Mouse (Mus musculus): Measurements from ENCODE around the gene Chrd. TPM values are rescaled to one million over a fixed set of nuclear protein-coding genes. Genes with fewer than 3 reads are reported as not detected.

Gene Chrd
- 2.7 TPM for polyA plus RNA-seq (2014; fragmentation: Illumina TruSeq; extraction: RNeasy Lipid Tissue Mini Kit (QIAGEN cat#74804); ENCODE audit: low read depth, low replicate concordance)

GRCm38 (mm10) chr16:20732925-20733730, at the start of gene Chrd:
Gene Chrd, plus strand, starts transcription at chr16:20733127.

GRCm38 (mm10) chr16:20693111-20693701, 39.7 kb upstream of the Chrd start, which contains the start of gene Fam131a:
Gene Fam131a, plus strand, starts transcription at chr16:20693241.

GRCm38 (mm10) chr16:20717181-20717977, 15.5 kb upstream of the Chrd start, which contains the start of the genes Polr2h and Clcn2:
Gene Polr2h, plus strand, starts transcription at chr16:20717665.
Gene Clcn2, minus strand, starts transcription at chr16:20717746.

GRCm38 (mm10) chr16:20733731-20734730, 1.1 kb downstream of the Chrd start, which contains the start of gene Thpo:
Gene Thpo, minus strand, starts transcription at chr16:20734511.

Other genes starting within 250 kb of the Chrd start
- gene Eif2b5, start 234.3 kb upstream of the Chrd start, polyA plus RNA-seq (2014; fragmentation: Illumina TruSeq; extraction: RNeasy Lipid Tissue Mini Kit (QIAGEN cat#74804); ENCODE audit: low read depth, low replicate concordance), result 59.9 TPM
- gene Dvl3, start 216.1 kb upstream of the Chrd start, polyA plus RNA-seq (2014; fragmentation: Illumina TruSeq; extraction: RNeasy Lipid Tissue Mini Kit (QIAGEN cat#74804); ENCODE audit: low read depth, low replicate concordance), result 34.4 TPM
- 211 TPM for gene Ap2m1, start 197.6 kb upstream of the Chrd start, polyA plus RNA-seq (2014; fragmentation: Illumina TruSeq; extraction: RNeasy Lipid Tissue Mini Kit (QIAGEN cat#74804); ENCODE audit: low read depth, low replicate concordance)
- gene Abcf3, start 184.6 kb upstream of the Chrd start, polyA plus RNA-seq (2014; fragmentation: Illumina TruSeq; extraction: RNeasy Lipid Tissue Mini Kit (QIAGEN cat#74804); ENCODE audit: low read depth, low replicate concordance), result 55.8 TPM
- not detected for gene Vwa5b2, start 143.7 kb upstream of the Chrd start, polyA plus RNA-seq (2014; fragmentation: Illumina TruSeq; extraction: RNeasy Lipid Tissue Mini Kit (QIAGEN cat#74804); ENCODE audit: low read depth, low replicate concordance)
- 6.5 TPM for gene Eef1akmt4, start 121.5 kb upstream of the Chrd start, polyA plus RNA-seq (2014; fragmentation: Illumina TruSeq; extraction: RNeasy Lipid Tissue Mini Kit (QIAGEN cat#74804); ENCODE audit: low read depth, low replicate concordance)
- 0.47 TPM for gene Gm49333, start 121.5 kb upstream of the Chrd start, polyA plus RNA-seq (2014; fragmentation: Illumina TruSeq; extraction: RNeasy Lipid Tissue Mini Kit (QIAGEN cat#74804); ENCODE audit: low read depth, low replicate concordance)
- 10.7 TPM for gene Alg3, start 121.4 kb upstream of the Chrd start, polyA plus RNA-seq (2014; fragmentation: Illumina TruSeq; extraction: RNeasy Lipid Tissue Mini Kit (QIAGEN cat#74804); ENCODE audit: low read depth, low replicate concordance)
- gene Camk2n2, start 111.8 kb upstream of the Chrd start, polyA plus RNA-seq (2014; fragmentation: Illumina TruSeq; extraction: RNeasy Lipid Tissue Mini Kit (QIAGEN cat#74804); ENCODE audit: low read depth, low replicate concordance), result 0.60 TPM
- gene Ece2, start 103.3 kb upstream of the Chrd start, polyA plus RNA-seq (2014; fragmentation: Illumina TruSeq; extraction: RNeasy Lipid Tissue Mini Kit (QIAGEN cat#74804); ENCODE audit: low read depth, low replicate concordance), result 0.29 TPM
- 182 TPM for gene Psmd2, start 81.5 kb upstream of the Chrd start, polyA plus RNA-seq (2014; fragmentation: Illumina TruSeq; extraction: RNeasy Lipid Tissue Mini Kit (QIAGEN cat#74804); ENCODE audit: low read depth, low replicate concordance)
- gene Eif4g1, start 64.8 kb upstream of the Chrd start, polyA plus RNA-seq (2014; fragmentation: Illumina TruSeq; extraction: RNeasy Lipid Tissue Mini Kit (QIAGEN cat#74804); ENCODE audit: low read depth, low replicate concordance), result 230 TPM
- 30.1 TPM for gene Fam131a, start 39.9 kb upstream of the Chrd start, polyA plus RNA-seq (2014; fragmentation: Illumina TruSeq; extraction: RNeasy Lipid Tissue Mini Kit (QIAGEN cat#74804); ENCODE audit: low read depth, low replicate concordance)
- gene Polr2h, start 15.5 kb upstream of the Chrd start, polyA plus RNA-seq (2014; fragmentation: Illumina TruSeq; extraction: RNeasy Lipid Tissue Mini Kit (QIAGEN cat#74804); ENCODE audit: low read depth, low replicate concordance), result 18.3 TPM
- gene Clcn2, start 15.4 kb upstream of the Chrd start, polyA plus RNA-seq (2014; fragmentation: Illumina TruSeq; extraction: RNeasy Lipid Tissue Mini Kit (QIAGEN cat#74804); ENCODE audit: low read depth, low replicate concordance), result 3.7 TPM
- 0.39 TPM for gene Thpo, start 1.4 kb downstream of the Chrd start, polyA plus RNA-seq (2014; fragmentation: Illumina TruSeq; extraction: RNeasy Lipid Tissue Mini Kit (QIAGEN cat#74804); ENCODE audit: low read depth, low replicate concordance)

All from heart, adult 10 weeks (tissue).